ENCODE assay signal across 9 mouse cellular contexts in genomic region chr8:90829825-90830224, GRCm38 (mm10). TPM values are rescaled to one million over a fixed set of nuclear protein-coding genes. Genes with fewer than 3 reads are reported as not detected.
DNase-seq lines count a peak whose midpoint lies in the region; ATAC-seq lines count a peak whose summit lies in the region.
"Had no signal": no experiment of that assay in that cellular context is flagged by ENCODE, and none has a peak within 500 bp of the region (broad histone marks: within the 10 kb centered on the region; RNA-seq: fewer than 3 reads in every experiment).

No protein-coding gene starts in this region.

- H3K9ac ChIP-seq in kidney, embryonic 15.5 days, result no peak overlapping the region
- H3K9ac ChIP-seq in midbrain, embryonic 16.5 days (ENCODE audit: low read depth, low read length), result no peak overlapping the region

- H3K27me3 ChIP-seq in kidney, embryonic 15.5 days, result no peaks in the 10 kb centered on the region
- H3K27me3 ChIP-seq in midbrain, embryonic 16.5 days (ENCODE audit: control insufficient read depth, insufficient read depth, low read depth, low read length), result no peaks in the 10 kb centered on the region

- no peak overlapping the region for H3K27ac ChIP-seq in kidney, embryonic 15.5 days
- peak overlapping the region; percentile 59 for H3K27ac ChIP-seq in brown adipose tissue, adult 24 weeks (replicated peaks; ENCODE audit: low read depth, low read length)
- no peak overlapping the region for H3K27ac ChIP-seq in midbrain, embryonic 16.5 days (ENCODE audit: low read length)

- intact Hi-C loops in left cerebral cortex, postnatal 36 days (cut with DNase I), result loop anchor here (2.0 kb wide), 3 partner anchors 39 to 191 kb away; no protein-coding TSS in a partner anchor

- H3K4me3 ChIP-seq in kidney, embryonic 15.5 days (replicated peaks), result no peak overlapping the region
- no peak overlapping the region for H3K4me3 ChIP-seq in brown adipose tissue, adult 24 weeks (ENCODE audit: insufficient read depth, low read depth, low read length)
- no peak overlapping the region; the same call in 1 of the 2 replicates for H3K4me3 ChIP-seq in midbrain, embryonic 16.5 days (ENCODE audit: low read depth, low read length)

- peak overlapping the region; percentile 82 for H3K4me2 ChIP-seq in kidney, embryonic 15.5 days
- peak overlapping the region; percentile 91; the same call in 1 of the 2 replicates for H3K4me2 ChIP-seq in midbrain, embryonic 16.5 days (ENCODE audit: low read length)

- no peaks in the 10 kb centered on the region for H3K36me3 ChIP-seq in kidney, embryonic 15.5 days
- H3K36me3 ChIP-seq in midbrain, embryonic 16.5 days (ENCODE audit: control insufficient read depth, insufficient read depth, low read length), result no peaks in the 10 kb centered on the region

- DNase-seq in kidney, postnatal 10 days, result no peak
- DNase-seq in induced T-regulatory cell, adult 2 months (ENCODE audit: low read depth), result peak; percentile 37
- DNase-seq in left cerebral cortex, postnatal 36 days (ENCODE audit: low spot score in 2 of 2), result no peak
- no peak for DNase-seq in frontal cortex, postnatal 14 days (ENCODE audit: low spot score in 2 of 2)
- DNase-seq in gastrocnemius, adult 8-10 months (ENCODE audit: low spot score in 2 of 2), result no peak
- DNase-seq: adrenal gland, postnatal 36 days had no signal

- H3K4me1 ChIP-seq in kidney, embryonic 15.5 days, result peaks cover 25% of the 10 kb centered on the region
- peaks cover 25% of the 10 kb centered on the region for H3K4me1 ChIP-seq in brown adipose tissue, adult 24 weeks (ENCODE audit: control insufficient read depth, insufficient read depth, insufficient read length, low read length)
- peaks cover 9% of the 10 kb centered on the region for H3K4me1 ChIP-seq in midbrain, embryonic 16.5 days (ENCODE audit: control insufficient read depth, insufficient read depth, low read length)

- 88% methylated on average over 1 of the region's 1 CpGs for WGBS in kidney, embryonic 15.5 days
- 73% methylated on average over 1 of the region's 1 CpGs for WGBS in midbrain, embryonic 16.5 days

- no peaks in the 10 kb centered on the region for H3K9me3 ChIP-seq in kidney, embryonic 15.5 days (replicated peaks)
- no peaks in the 10 kb centered on the region for H3K9me3 ChIP-seq in midbrain, embryonic 16.5 days (replicated peaks; ENCODE audit: control insufficient read depth, low read length, poor library complexity, severe bottlenecking)

- no peak for ATAC-seq in kidney, embryonic 15.5 days (replicated peaks; ENCODE audit: low FRiP score)
- ATAC-seq in midbrain, embryonic 16.5 days, result no peak

RNA-seq across cellular contexts. Expression of gene Chd9, which starts 1.7 kb away (rescaled TPM):
- 74.6 and 80.4 TPM in 2 replicates for polyA plus RNA-seq in kidney, embryonic 15.5 days (2015; fragmentation: Nextera tagmentation; extraction: Ambion mirVana)
- 33.4 and 36.3 TPM in 2 replicates for polyA plus RNA-seq in brown adipose tissue, adult 24 weeks (2012; ENCODE audit: insufficient read depth, insufficient read length, missing spikeins)
- polyA plus RNA-seq in midbrain, embryonic 16.5 days (2015; fragmentation: Nextera tagmentation; extraction: Ambion mirVana), result 68.4 and 80.2 TPM in 2 replicates
- 100 to 1,000 TPM; 183 to 217 TPM for total RNA-seq in left cerebral cortex, postnatal 36 days (2021)
- total RNA-seq in gastrocnemius, adult 8-10 months (2022), result 10 to 100 TPM; 23.6 to 35.7 (median 27.6) TPM

RNA-seq across cellular contexts. Expression of gene Gm19935, which starts 12.6 kb away (rescaled TPM):
- not detected in 2 replicates for polyA plus RNA-seq in kidney, embryonic 15.5 days (2015; fragmentation: Nextera tagmentation; extraction: Ambion mirVana)
- not detected in 2 replicates for polyA plus RNA-seq in brown adipose tissue, adult 24 weeks (2012; ENCODE audit: insufficient read depth, insufficient read length, missing spikeins)
- 1.2 and 1.8 TPM in 2 replicates for polyA plus RNA-seq in midbrain, embryonic 16.5 days (2015; fragmentation: Nextera tagmentation; extraction: Ambion mirVana)
- total RNA-seq in left cerebral cortex, postnatal 36 days (2021), result 1 to 10 TPM; 1.4 TPM
- not detected for total RNA-seq in gastrocnemius, adult 8-10 months (2022)
- total RNA-seq: adrenal gland, postnatal 36 days had no signal
